Mouse (Mus musculus) thymus, adult 2 months (tissue): Measurements from ENCODE around the gene Man1c1. TPM values are rescaled to one million over a fixed set of nuclear protein-coding genes. Genes with fewer than 3 reads are reported as not detected.

ENCODE experiments used
- DNase-seq: peaks from one replicate; pipeline ENCODE4 v3.0.0; 2021
- H3K27ac ChIP-seq: fragments of 200-500 bp; 2 replicates; pipeline ENCODE4 v1.5.1; 2012; ENCODE audit warnings: low read length, control low read depth; ENCODE audit not compliant: control insufficient read depth, insufficient read depth
- H3K27me3 ChIP-seq: fragments of 200-500 bp; 2 replicates; pipeline ENCODE4 v1.6.1; 2012; ENCODE audit warnings: mild to moderate bottlenecking, low read length, moderate library complexity, mixed read lengths; ENCODE audit not compliant: control insufficient read depth, insufficient read depth
- H3K36me3 ChIP-seq: fragments of 200-500 bp; 2 replicates; pipeline ENCODE4 v1.6.1; 2012; ENCODE audit warnings: mild to moderate bottlenecking, low read length, moderate library complexity; ENCODE audit not compliant: control insufficient read depth, insufficient read depth
- H3K4me1 ChIP-seq: fragments of 200-500 bp; replicated peaks from 2 replicates; pipeline ENCODE4 v1.6.1; 2012; ENCODE audit warnings: low read length; ENCODE audit not compliant: control insufficient read depth, insufficient read depth
- H3K4me3 ChIP-seq: fragments of 200-500 bp; 2 replicates; pipeline ENCODE4 v1.5.1; 2012; ENCODE audit warnings: mild to moderate bottlenecking, low read length, control low read depth, moderate library complexity; ENCODE audit not compliant: control insufficient read depth, insufficient read depth
- CTCF ChIP-seq: fragments of 200-500 bp; IDR thresholded peaks from 2 replicates; pipeline ENCODE4 v1.5.1; 2012; ENCODE audit warnings: mild to moderate bottlenecking, control low read depth, low read length, moderate library complexity, borderline replicate concordance; ENCODE audit not compliant: control insufficient read depth, poor library complexity, insufficient read depth; ENCODE audit errors: extremely low read depth
- POLR2A ChIP-seq: fragments of 200-500 bp; IDR thresholded peaks from 2 replicates; pipeline ENCODE4 v1.6.1; 2012; ENCODE audit warnings: mild to moderate bottlenecking, low read length, control low read depth, moderate library complexity; ENCODE audit not compliant: control insufficient read depth, poor library complexity, insufficient read depth; ENCODE audit errors: extremely low read depth
- WGBS: fragments of 180-500 bp; shearing (Covaris S2); methylation state at CpG from one replicate; pipeline ENCODE4 v1.1.7; 2018; 5-methylcytosine and 5-hydroxymethylcytosine counted together
- polyA plus RNA-seq: library from polyadenylated mRNA; depleted of rRNA; stranded (reverse); fragments of >200 nt; gene quantifications from 2 replicates; pipeline ENCODE4 v1.2.3, GENCODE M21; 2012

Gene Man1c1
- polyA plus RNA-seq, 1 experiment = 5.5 TPM

DNA sequence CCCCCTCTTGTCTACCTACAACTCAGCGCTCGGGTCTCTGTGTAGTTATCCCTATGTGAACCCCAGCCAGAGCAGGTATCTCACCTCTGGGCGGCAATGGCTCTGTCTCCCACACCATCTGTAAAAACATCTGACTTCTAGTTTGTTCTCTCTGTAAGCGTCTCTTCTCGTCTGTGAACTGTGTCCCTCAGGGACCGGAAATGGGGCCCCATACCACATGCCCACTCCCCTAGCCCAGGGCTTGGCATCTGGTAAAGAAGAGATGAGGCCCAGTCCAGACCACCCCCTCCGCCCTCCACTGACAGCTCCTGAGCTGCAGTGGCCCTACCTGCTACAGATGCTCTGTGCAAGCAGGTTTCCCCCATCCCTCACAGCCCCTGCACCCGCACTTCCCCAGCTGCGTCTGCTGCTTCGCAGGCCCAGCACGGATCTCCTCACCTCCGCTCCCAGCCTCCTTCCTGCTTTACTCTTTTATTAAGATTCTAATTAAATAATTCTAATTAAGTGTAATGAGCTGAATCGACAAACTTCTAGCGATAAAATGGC, 33.3 kb upstream of the Man1c1 start:
- DNase-seq = peak; percentile 17
- 48% methylated on average over 14 of the region's 14 CpGs for whole genome bisulfite sequencing

GRCm38 (mm10) chr4:134736147-134736546, 32.1 kb upstream of the Man1c1 start:
- no peak overlapping the region for H3K4me3 ChIP-seq
- WGBS = 91% methylated on average over 7 of the region's 7 CpGs

More for the DNA sequence above, 33.3 kb upstream of the Man1c1 start:
- H3K4me1 ChIP-seq = peaks cover 22% of the 10 kb centered on the region
- H3K27ac ChIP-seq = no peak overlapping the region
- TF ChIP-seq CTCF (no peak), POLR2A (no peak)
- no peaks in the 10 kb centered on the region for H3K36me3 ChIP-seq
- H3K27me3 ChIP-seq = no peaks in the 10 kb centered on the region
- H3K4me3 ChIP-seq = no peak overlapping the region

GRCm38 (mm10) chr4:134734629-134735081, 30.6 kb upstream of the Man1c1 start:
- no peak overlapping the region for H3K4me3 ChIP-seq
- WGBS = 5% methylated on average over 9 of the region's 9 CpGs
- H3K4me1 ChIP-seq = peaks cover 22% of the 10 kb centered on the region
- H3K27ac ChIP-seq = peak overlapping the region; percentile 3; the same call in 1 of the 2 replicates
- H3K36me3 ChIP-seq = no peaks in the 10 kb centered on the region
- peak; percentile 37 for DNase-seq
- TF ChIP-seq CTCF (no peak), POLR2A (no peak)
- no peaks in the 10 kb centered on the region for H3K27me3 ChIP-seq

More at GRCm38 (mm10) chr4:134736147-134736546, 32.1 kb upstream of the Man1c1 start:
- DNase-seq = no peak
- TF ChIP-seq POLR2A = no peak
- TF ChIP-seq CTCF = no peak
- Histone ChIP-seq H3K4me1 (peaks cover 22% of the 10 kb centered on the region), H3K27me3 (no peaks in the 10 kb centered on the region), H3K36me3 (no peaks in the 10 kb centered on the region), H3K27ac (no peak overlapping the region)

DNA sequence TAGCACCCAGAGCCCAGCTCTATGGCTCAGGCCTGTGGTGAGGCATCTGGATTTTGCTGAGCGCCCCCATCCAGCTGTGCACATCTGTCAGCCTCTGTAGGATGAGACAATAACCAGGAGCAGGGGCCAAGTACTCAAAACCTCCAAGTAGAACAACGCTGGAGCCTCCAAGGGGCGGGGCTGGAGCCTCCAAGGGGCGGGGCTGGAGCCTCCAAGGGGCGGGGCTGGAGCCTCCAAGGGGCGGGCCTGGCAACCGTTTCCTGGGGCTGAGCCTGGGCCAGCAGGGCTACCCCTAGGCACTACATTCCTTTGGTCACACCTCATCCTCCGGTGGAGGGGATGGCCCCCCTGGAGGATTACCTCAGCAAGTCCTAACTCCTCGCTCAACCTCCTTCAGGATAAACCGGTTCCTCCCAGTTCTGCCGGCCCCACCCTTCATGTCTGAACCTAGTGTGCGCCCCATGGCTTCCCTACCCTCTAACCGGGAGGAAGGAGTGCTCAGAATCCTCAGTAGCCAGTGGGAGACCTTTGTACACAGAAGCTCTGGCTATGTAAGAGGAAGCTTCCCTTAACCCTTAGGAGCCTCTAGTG, 30.0 kb upstream of the Man1c1 start:
- TF ChIP-seq CTCF (no peak), POLR2A (no peak)
- peak; percentile 13 for DNase-seq
- no peak overlapping the region for H3K4me3 ChIP-seq

DNA sequence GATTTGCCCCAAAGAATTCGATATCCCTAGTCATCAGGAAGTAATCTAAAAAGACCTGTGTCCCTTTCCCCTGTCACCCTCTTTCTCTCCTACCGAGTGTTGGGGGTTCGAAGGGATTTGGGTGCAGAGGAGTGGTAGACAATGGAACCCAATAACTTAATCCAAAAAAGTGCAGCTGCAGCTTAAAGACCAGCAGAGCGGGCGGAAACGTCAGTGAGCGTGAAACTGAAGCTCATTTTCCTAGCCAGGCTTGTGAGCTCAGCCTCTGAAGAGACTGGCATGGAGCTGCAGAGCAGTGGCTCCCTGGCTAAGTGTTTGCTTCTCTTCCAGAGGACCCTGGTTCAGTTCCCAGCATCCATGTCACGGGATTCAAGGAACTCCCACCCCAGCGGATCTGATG, 29.3 kb upstream of the Man1c1 start:
- DNase-seq = no peak
- TF ChIP-seq CTCF = no peak
- Histone ChIP-seq H3K4me3 (no peak overlapping the region), H3K27me3 (no peaks in the 10 kb centered on the region), H3K27ac (no peak overlapping the region), H3K36me3 (no peaks in the 10 kb centered on the region), H3K4me1 (peaks cover 22% of the 10 kb centered on the region)
- WGBS = 90% methylated on average over 9 of the region's 9 CpGs

More for the DNA sequence above, 30.0 kb upstream of the Man1c1 start:
- H3K27me3 ChIP-seq = no peaks in the 10 kb centered on the region
- H3K27ac ChIP-seq = peak overlapping the region; percentile 3; the same call in 1 of the 2 replicates
- H3K4me1 ChIP-seq = peaks cover 22% of the 10 kb centered on the region
- WGBS = 9% methylated on average over 13 of the region's 13 CpGs
- H3K36me3 ChIP-seq = no peaks in the 10 kb centered on the region

GRCm38 (mm10) chr4:134730106-134730505, 26.0 kb upstream of the Man1c1 start:
- H3K36me3 ChIP-seq = no peaks in the 10 kb centered on the region
- 26% methylated on average over 8 of the region's 8 CpGs for WGBS
- no peak overlapping the region for H3K4me3 ChIP-seq
- no peaks in the 10 kb centered on the region for H3K27me3 ChIP-seq
- DNase-seq = no peak
- no peak overlapping the region for H3K27ac ChIP-seq
- peaks cover 11% of the 10 kb centered on the region for H3K4me1 ChIP-seq
- TF ChIP-seq CTCF (no peak), POLR2A (no peak)
